Comparison of ENCODE assay signal across 8 mouse cellular contexts in the genomic region with DNA sequence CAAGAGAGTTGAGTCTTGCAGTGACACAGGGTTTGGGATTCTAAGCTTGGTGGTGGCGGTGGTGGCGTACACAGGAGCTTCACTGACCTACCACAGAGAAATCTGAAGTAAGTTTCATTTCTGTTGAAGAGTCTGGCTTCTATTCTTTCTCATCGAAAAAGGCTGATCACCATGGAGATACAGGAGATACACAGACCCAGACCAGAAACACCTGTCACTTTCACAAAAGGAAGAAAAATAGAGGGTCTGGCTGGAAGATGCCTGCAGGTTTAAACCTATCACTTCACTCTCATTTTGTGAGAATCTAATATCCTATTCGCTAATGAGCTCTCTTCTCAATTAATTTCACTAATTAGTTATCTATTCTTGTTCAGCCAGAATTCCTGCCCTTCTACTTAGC. TPM values are rescaled to one million over a fixed set of nuclear protein-coding genes. Genes with fewer than 3 reads are reported as not detected.
DNase-seq lines count a peak whose midpoint lies in the region; ATAC-seq and TF ChIP-seq lines count a peak whose summit lies in the region.

No protein-coding gene starts in this region.

- DNase-seq in cerebellum, adult 2 months = no peak
- no peak for DNase-seq in cerebellum, postnatal 36 days
- no peak for DNase-seq in lung, postnatal 0 days (ENCODE audit: low spot score)
- no peak for DNase-seq in lung, postnatal 10 days
- no peak for DNase-seq in liver, embryonic 11.5 days (ENCODE audit: low spot score)
- no peak for DNase-seq in cerebellum, postnatal 10 days
- no peak for DNase-seq in gastrocnemius, postnatal 14 days

- H3K36me3 ChIP-seq in lung, postnatal 0 days (ENCODE audit: insufficient read depth, low read length) = no peaks in the 10 kb centered on the region
- no peaks in the 10 kb centered on the region for H3K36me3 ChIP-seq in liver, embryonic 11.5 days (ENCODE audit: control insufficient read depth, insufficient read depth, low read length)
- no peaks in the 10 kb centered on the region for H3K36me3 ChIP-seq in stomach, embryonic 16.5 days (ENCODE audit: control insufficient read depth, insufficient read depth, low read length)

- TF ChIP-seq EP300 in lung, postnatal 0 days (IDR thresholded peaks at IDR 0.05) = no peak

- H3K9ac ChIP-seq in lung, postnatal 0 days (replicated peaks; ENCODE audit: low read depth) = no peak overlapping the region
- no peak overlapping the region for H3K9ac ChIP-seq in liver, embryonic 11.5 days (ENCODE audit: low read depth, low read length)
- no peak overlapping the region for H3K9ac ChIP-seq in stomach, embryonic 16.5 days (ENCODE audit: low read length)

- intact Hi-C loops in gastrocnemius, postnatal 14 days (cut with DNase I; ENCODE audit: low total_unique reads) = no loop called here

- no peak for ATAC-seq in lung, postnatal 0 days
- ATAC-seq in liver, embryonic 11.5 days (replicated peaks; ENCODE audit: low FRiP score) = no peak
- ATAC-seq in stomach, embryonic 16.5 days (ENCODE audit: insufficient read depth, low FRiP score) = no peak

- H3K4me1 ChIP-seq in cerebellum, adult 2 months (ENCODE audit: control insufficient read depth, insufficient read depth, low read length) = peaks cover 17% of the 10 kb centered on the region
- H3K4me1 ChIP-seq in lung, postnatal 0 days (ENCODE audit: insufficient read depth, low read depth, low read length) = peaks cover 12% of the 10 kb centered on the region; the same call in 1 of the 2 replicates
- H3K4me1 ChIP-seq in liver, embryonic 11.5 days (replicated peaks; ENCODE audit: control insufficient read depth, insufficient read depth, low read length) = peaks cover 53% of the 10 kb centered on the region
- H3K4me1 ChIP-seq in stomach, embryonic 16.5 days (ENCODE audit: control insufficient read depth, insufficient read depth, low read length) = peaks cover 8% of the 10 kb centered on the region

- TF ChIP-seq POLR2A in cerebellum, adult 2 months (IDR thresholded peaks at IDR 0.05; ENCODE audit: borderline replicate concordance, insufficient read depth, low read length) = no peak

- peak overlapping the region; percentile 90; the same call in 1 of the 2 replicates for H3K4me2 ChIP-seq in lung, postnatal 0 days (replicated peaks; ENCODE audit: low read depth, low read length)
- peak overlapping the region; percentile 90 for H3K4me2 ChIP-seq in liver, embryonic 11.5 days
- H3K4me2 ChIP-seq in stomach, embryonic 16.5 days (ENCODE audit: low read depth, low read length) = peak overlapping the region; percentile 90

- 45% methylated on average over 4 of the region's 4 CpGs for WGBS in cerebellum, adult 2 months
- 75% methylated on average over 4 of the region's 4 CpGs for WGBS in lung, postnatal 0 days
- WGBS in liver, embryonic 11.5 days = 82% methylated on average over 4 of the region's 4 CpGs
- WGBS in stomach, embryonic 16.5 days = 68% methylated on average over 4 of the region's 4 CpGs

- H3K27ac ChIP-seq in cerebellum, adult 2 months (ENCODE audit: insufficient read depth, low read length) = no peak overlapping the region
- no peak overlapping the region for H3K27ac ChIP-seq in lung, postnatal 0 days (ENCODE audit: low read length)
- no peak overlapping the region for H3K27ac ChIP-seq in liver, embryonic 11.5 days (ENCODE audit: low read depth, low read length)
- H3K27ac ChIP-seq in stomach, embryonic 16.5 days (ENCODE audit: low read length) = no peak overlapping the region

- no peaks in the 10 kb centered on the region for H3K27me3 ChIP-seq in cerebellum, adult 2 months (ENCODE audit: control insufficient read depth, insufficient read depth, low read length)
- no peaks in the 10 kb centered on the region for H3K27me3 ChIP-seq in lung, postnatal 0 days (replicated peaks; ENCODE audit: insufficient read depth, low read length)
- H3K27me3 ChIP-seq in liver, embryonic 11.5 days (replicated peaks; ENCODE audit: control insufficient read depth, insufficient read depth, low read length) = peaks cover 9% of the 10 kb centered on the region; the same call in 1 of the 2 replicates
- H3K27me3 ChIP-seq in stomach, embryonic 16.5 days (ENCODE audit: control insufficient read depth, insufficient read depth, low read length) = no peaks in the 10 kb centered on the region

- H3K4me3 ChIP-seq in cerebellum, adult 2 months (replicated peaks; ENCODE audit: insufficient read depth, low read depth, low read length) = peak overlapping the region; percentile 26
- H3K4me3 ChIP-seq in lung, postnatal 0 days (ENCODE audit: low read depth, low read length) = no peak overlapping the region; the same call in 1 of the 2 replicates
- peak overlapping the region; percentile 92 for H3K4me3 ChIP-seq in liver, embryonic 11.5 days (ENCODE audit: low read depth, low read length)
- H3K4me3 ChIP-seq in stomach, embryonic 16.5 days (replicated peaks; ENCODE audit: low read length) = peak overlapping the region; percentile 76; the same call in 1 of the 2 replicates

- no peaks in the 10 kb centered on the region for H3K9me3 ChIP-seq in lung, postnatal 0 days (ENCODE audit: low read length)
- no peaks in the 10 kb centered on the region for H3K9me3 ChIP-seq in liver, embryonic 11.5 days (ENCODE audit: control insufficient read depth, low read length)
- no peaks in the 10 kb centered on the region for H3K9me3 ChIP-seq in stomach, embryonic 16.5 days (replicated peaks; ENCODE audit: control insufficient read depth, low read length)

- no peak for TF ChIP-seq CTCF in cerebellum, adult 2 months (IDR thresholded peaks at IDR 0.05; ENCODE audit: borderline replicate concordance, insufficient read depth, low read depth, low read length)
- TF ChIP-seq CTCF in lung, postnatal 0 days (IDR thresholded peaks at IDR 0.05) = no peak

RNA-seq across cellular contexts. Expression of a gene that starts 1.6 kb away (rescaled TPM):
- polyA plus RNA-seq in cerebellum, adult 2 months (2012; rRNA removed) = 53.5 and 59.4 TPM in 2 replicates
- polyA plus RNA-seq in lung, postnatal 0 days (2015; fragmentation: Nextera tagmentation; extraction: Ambion mirVana) = 10.3 and 12.2 TPM in 2 replicates
- 8.0 and 11.8 TPM in 2 replicates for polyA plus RNA-seq in liver, embryonic 11.5 days (2014; fragmentation: Nextera tagmentation; extraction: Ambion mirVana)
- 7.0 and 7.5 TPM in 2 replicates for polyA plus RNA-seq in stomach, embryonic 16.5 days (2015; fragmentation: Nextera tagmentation; extraction: Ambion mirVana)
- total RNA-seq in gastrocnemius, postnatal 14 days (2021) = 10 to 100 TPM; 15.0 to 17.6 TPM
